Mouse (Mus musculus): Measurements from ENCODE around the gene H2-Ob. TPM values are rescaled to one million over a fixed set of nuclear protein-coding genes. Genes with fewer than 3 reads are reported as not detected.

The H2-Ob gene
- polyA plus RNA-seq, 1 experiment from 2014 or later = 0.16 TPM

DNA sequence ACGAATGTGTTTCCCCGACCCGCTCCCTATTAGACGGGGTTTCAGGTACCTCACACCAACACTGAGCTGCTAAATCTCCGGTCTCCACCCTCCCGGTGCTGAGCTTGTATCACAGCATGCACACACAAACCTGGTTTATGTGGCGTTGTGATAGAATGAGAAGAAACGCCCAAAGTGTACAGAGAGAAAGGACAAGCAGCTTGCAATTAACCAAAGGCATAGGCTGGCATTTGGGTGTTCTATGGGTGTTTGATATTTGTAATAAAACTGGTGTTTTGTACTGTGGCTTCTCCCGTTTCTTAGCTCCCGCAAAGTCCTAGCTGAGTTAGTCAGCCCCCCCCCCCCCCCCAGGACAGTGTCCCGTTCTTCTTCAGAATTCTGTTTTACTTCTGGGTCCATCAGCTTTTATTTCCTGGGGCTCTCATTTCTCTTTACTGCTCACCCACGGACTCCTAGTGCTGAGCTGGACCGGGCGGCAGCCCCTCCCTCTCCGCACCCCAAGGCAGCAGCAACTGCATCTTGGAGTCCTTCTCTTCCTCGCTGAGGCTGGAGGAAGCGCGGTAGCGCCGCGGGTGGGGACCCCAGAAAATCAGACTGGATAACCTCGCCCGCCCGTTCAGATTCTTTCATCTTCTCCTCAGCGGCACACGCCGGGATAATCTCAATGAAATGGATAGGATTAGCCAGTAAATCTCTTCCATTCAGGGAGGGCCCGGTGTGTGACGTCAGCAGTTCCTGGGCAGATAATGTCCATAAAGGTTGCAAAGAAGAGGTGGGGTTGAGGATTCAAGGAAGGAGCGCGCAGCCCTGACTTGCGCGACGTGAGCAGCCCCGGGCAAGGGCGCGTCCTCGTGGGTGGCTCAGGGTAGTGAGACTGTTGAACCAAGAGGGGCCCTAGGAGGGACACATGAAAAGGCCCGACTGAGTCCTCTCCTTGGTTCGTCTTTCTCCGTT lies 41.5 kb upstream of the H2-Ob start, which contains the start of gene Psmb8:
TSS of gene Psmb8 (plus strand) at position 781 of the 954 bp plus-strand sequence.
- no peaks in the 10 kb centered on the region for H3K9me3 ChIP-seq (ENCODE audit: control insufficient read depth, low read length)
- TF ChIP-seq EP300 (optimal IDR thresholded peaks at IDR 0.05) = no peak
- peak; percentile 11; the same call in 1 of the 2 replicates for TF ChIP-seq CTCF (IDR thresholded peaks at IDR 0.05; ENCODE audit: low read depth)
- 8% methylated on average over 41 of the region's 41 CpGs for WGBS
- ATAC-seq (ENCODE audit: low FRiP score, low TSS enrichment) (peak; percentile 92), DNase-seq (ENCODE audit: low spot score) (peak; percentile 94)
- H3K27me3 ChIP-seq (ENCODE audit: control insufficient read depth, insufficient read depth, low read length) = no peaks in the 10 kb centered on the region; the same call in 1 of the 2 replicates
- 0 out of 2 replicates have a peak within 1 kb of the TSS, but pooled peaks have one; percentile 14 for H3K27ac ChIP-seq (replicated peaks)
- H3K4me2 ChIP-seq (replicated peaks; ENCODE audit: low read depth) = peak within 1 kb of the TSS; percentile 76
- H3K4me1 ChIP-seq (replicated peaks; ENCODE audit: control insufficient read depth, insufficient read depth) = no peaks in the 10 kb centered on the region
- peak within 1 kb of the TSS; percentile 48 for H3K9ac ChIP-seq (ENCODE audit: low read length)
- H3K4me3 ChIP-seq (ENCODE audit: low read depth, low read length) = peak within 1 kb of the TSS; percentile 50
- no peaks in the 10 kb centered on the region for H3K36me3 ChIP-seq (ENCODE audit: control insufficient read depth, insufficient read depth, low read length)

DNA sequence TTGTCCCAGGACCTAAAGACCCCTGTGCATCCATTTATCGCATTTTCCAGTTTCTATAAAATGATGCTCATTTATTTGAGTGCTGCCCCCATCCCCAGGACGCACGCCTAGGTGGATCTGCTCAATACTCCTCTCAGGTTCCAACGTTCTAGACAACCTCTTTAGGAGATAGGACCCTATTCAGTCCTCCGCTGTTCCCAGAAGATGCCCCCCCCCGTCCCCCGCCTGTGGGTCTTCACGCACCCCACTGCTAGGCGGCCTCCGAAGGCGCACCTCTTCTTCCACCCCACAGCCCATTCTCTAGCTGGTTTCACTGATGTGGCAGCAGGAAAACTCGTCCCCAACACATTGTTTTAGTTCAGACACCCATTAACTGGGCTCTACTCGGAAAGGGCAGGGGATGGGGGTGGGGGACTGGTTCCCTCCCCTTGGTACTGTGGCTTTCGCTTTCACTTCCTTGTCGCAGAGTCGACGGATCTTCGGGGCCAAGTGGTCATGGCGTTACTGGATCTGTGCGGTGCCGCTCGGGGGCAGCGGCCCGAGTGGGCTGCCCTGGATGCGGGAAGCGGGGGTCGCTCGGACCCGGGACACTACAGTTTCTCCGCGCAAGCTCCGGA lies 40.7 kb upstream of the H2-Ob start:
- Histone ChIP-seq H3K9ac (ENCODE audit: low read length) (peak overlapping the region; percentile 48), H3K4me1 (replicated peaks; ENCODE audit: control insufficient read depth, insufficient read depth) (no peaks in the 10 kb centered on the region), H3K4me3 (ENCODE audit: low read depth, low read length) (peak overlapping the region; percentile 50), H3K27ac (replicated peaks) (0 out of 2 replicates have a peak overlapping the region, but pooled peaks have one; percentile 14), H3K9me3 (ENCODE audit: control insufficient read depth, low read length) (no peaks in the 10 kb centered on the region), H3K36me3 (ENCODE audit: control insufficient read depth, insufficient read depth, low read length) (no peaks in the 10 kb centered on the region), H3K4me2 (replicated peaks; ENCODE audit: low read depth) (peak overlapping the region; percentile 76), H3K27me3 (ENCODE audit: control insufficient read depth, insufficient read depth, low read length) (no peaks in the 10 kb centered on the region; the same call in 1 of the 2 replicates)
- DNase-seq (ENCODE audit: low spot score) (peak; percentile 48), ATAC-seq (ENCODE audit: low FRiP score, low TSS enrichment) (peak; percentile 43; the same call in 1 of the 2 replicates)
- TF ChIP-seq EP300 (optimal IDR thresholded peaks at IDR 0.05) (no peak), CTCF (IDR thresholded peaks at IDR 0.05; ENCODE audit: low read depth) (no peak)
- 2% methylated on average over 32 of the region's 32 CpGs for WGBS

DNA sequence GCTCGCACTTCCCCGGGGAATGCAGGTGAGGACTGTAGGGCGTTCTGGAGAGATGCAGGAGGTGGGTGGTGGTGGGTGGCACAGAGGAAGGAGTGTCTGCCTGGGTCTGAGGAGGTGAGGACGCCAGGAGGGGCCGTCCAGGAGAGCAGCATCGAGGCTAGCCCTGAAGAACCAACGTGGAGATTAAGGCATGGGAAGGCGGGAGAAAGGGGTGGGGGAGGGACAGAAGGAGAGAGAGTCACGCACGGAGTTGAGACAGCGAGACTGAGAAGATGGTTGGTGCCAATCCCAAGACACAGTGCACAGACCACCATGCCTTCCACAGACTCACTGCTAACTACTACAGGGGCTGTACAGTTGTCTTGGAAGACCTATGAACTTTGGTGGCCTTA lies 40.2 kb upstream of the H2-Ob start:
- Histone ChIP-seq H3K4me1 (replicated peaks; ENCODE audit: control insufficient read depth, insufficient read depth) (no peaks in the 10 kb centered on the region), H3K27me3 (ENCODE audit: control insufficient read depth, insufficient read depth, low read length) (no peaks in the 10 kb centered on the region; the same call in 1 of the 2 replicates), H3K4me3 (ENCODE audit: low read depth, low read length) (peak overlapping the region; percentile 50), H3K36me3 (ENCODE audit: control insufficient read depth, insufficient read depth, low read length) (no peaks in the 10 kb centered on the region), H3K9ac (ENCODE audit: low read length) (peak overlapping the region; percentile 48), H3K27ac (replicated peaks) (no peak overlapping the region), H3K4me2 (replicated peaks; ENCODE audit: low read depth) (peak overlapping the region; percentile 76), H3K9me3 (ENCODE audit: control insufficient read depth, low read length) (no peaks in the 10 kb centered on the region)
- 12% methylated on average over 11 of the region's 11 CpGs for WGBS
- TF ChIP-seq CTCF (IDR thresholded peaks at IDR 0.05; ENCODE audit: low read depth) = no peak
- TF ChIP-seq EP300 (optimal IDR thresholded peaks at IDR 0.05) = no peak
- ATAC-seq (ENCODE audit: low FRiP score, low TSS enrichment) = no peak
- no peak for DNase-seq (ENCODE audit: low spot score)

DNA sequence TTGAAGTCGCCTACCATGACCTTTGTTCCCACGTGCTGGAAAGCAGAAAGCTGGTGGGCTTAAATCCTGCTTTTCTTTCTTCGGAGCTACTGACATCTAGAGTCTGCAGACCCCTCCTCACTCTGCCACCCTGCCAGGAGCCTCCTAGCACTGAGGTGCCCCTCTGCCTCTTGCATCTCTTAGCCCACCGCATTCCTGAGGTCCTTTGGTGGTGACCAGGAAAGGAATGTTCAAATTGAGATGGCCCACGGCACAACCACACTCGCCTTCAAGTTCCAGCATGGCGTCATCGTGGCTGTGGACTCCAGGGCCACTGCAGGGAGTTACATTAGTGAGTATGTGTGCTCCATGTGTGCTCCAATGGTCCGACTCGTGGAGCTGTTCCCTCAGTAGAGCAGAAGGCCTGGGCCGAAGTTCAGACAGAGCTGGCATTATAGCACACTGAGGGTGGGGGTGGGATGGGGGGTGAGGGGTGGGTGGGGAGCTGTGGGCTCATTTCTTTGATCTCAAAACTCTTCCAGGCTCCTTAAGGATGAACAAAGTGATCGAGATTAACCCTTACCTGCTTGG lies 39.6 kb upstream of the H2-Ob start:
- no peaks in the 10 kb centered on the region for H3K9me3 ChIP-seq (ENCODE audit: control insufficient read depth, low read length)
- TF ChIP-seq CTCF (IDR thresholded peaks at IDR 0.05; ENCODE audit: low read depth) (no peak), EP300 (optimal IDR thresholded peaks at IDR 0.05) (no peak)
- no peak overlapping the region for H3K27ac ChIP-seq (replicated peaks)
- H3K27me3 ChIP-seq (ENCODE audit: control insufficient read depth, insufficient read depth, low read length) = no peaks in the 10 kb centered on the region; the same call in 1 of the 2 replicates
- DNase-seq (ENCODE audit: low spot score) = no peak
- WGBS = 70% methylated on average over 12 of the region's 12 CpGs
- H3K36me3 ChIP-seq (ENCODE audit: control insufficient read depth, insufficient read depth, low read length) = no peaks in the 10 kb centered on the region
- no peak for ATAC-seq (ENCODE audit: low FRiP score, low TSS enrichment)
- no peak overlapping the region for H3K9ac ChIP-seq (ENCODE audit: low read length)
- 0 out of 2 replicates have a peak overlapping the region, but pooled peaks have one; percentile 50 for H3K4me3 ChIP-seq (ENCODE audit: low read depth, low read length)
- no peaks in the 10 kb centered on the region for H3K4me1 ChIP-seq (replicated peaks; ENCODE audit: control insufficient read depth, insufficient read depth)
- H3K4me2 ChIP-seq (replicated peaks; ENCODE audit: low read depth) = peak overlapping the region; percentile 76; the same call in 1 of the 2 replicates

DNA sequence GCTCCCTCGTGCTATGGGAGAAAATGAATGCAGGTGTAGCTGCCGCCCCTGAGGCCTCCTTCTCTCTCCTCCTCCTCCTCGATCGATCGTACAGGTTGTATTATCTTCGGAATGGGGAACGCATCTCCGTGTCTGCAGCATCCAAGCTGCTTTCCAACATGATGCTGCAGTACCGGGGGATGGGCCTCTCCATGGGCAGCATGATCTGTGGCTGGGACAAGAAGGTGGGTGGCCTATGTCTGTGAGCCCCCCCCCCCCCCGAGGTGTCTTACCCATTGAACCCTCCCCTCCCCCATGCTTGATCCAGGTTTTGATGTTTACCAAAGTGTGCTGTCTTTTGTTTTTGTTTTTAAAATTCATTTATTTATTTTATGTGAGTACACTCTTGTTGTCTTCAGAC lies 38.7 kb upstream of the H2-Ob start:
- 84% methylated on average over 10 of the region's 10 CpGs for WGBS
- Histone ChIP-seq H3K4me3 (ENCODE audit: low read depth, low read length) (no peak overlapping the region), H3K4me1 (replicated peaks; ENCODE audit: control insufficient read depth, insufficient read depth) (no peaks in the 10 kb centered on the region), H3K4me2 (replicated peaks; ENCODE audit: low read depth) (no peak overlapping the region), H3K36me3 (ENCODE audit: control insufficient read depth, insufficient read depth, low read length) (no peaks in the 10 kb centered on the region), H3K9me3 (ENCODE audit: control insufficient read depth, low read length) (no peaks in the 10 kb centered on the region), H3K27me3 (ENCODE audit: control insufficient read depth, insufficient read depth, low read length) (no peaks in the 10 kb centered on the region; the same call in 1 of the 2 replicates), H3K27ac (replicated peaks) (no peak overlapping the region), H3K9ac (ENCODE audit: low read length) (no peak overlapping the region)
- TF ChIP-seq CTCF (IDR thresholded peaks at IDR 0.05; ENCODE audit: low read depth) = no peak
- TF ChIP-seq EP300 (optimal IDR thresholded peaks at IDR 0.05) = no peak
- DNase-seq (ENCODE audit: low spot score) (no peak), ATAC-seq (ENCODE audit: low FRiP score, low TSS enrichment) (no peak)

Data from stomach, postnatal 0 days (tissue).